Mouse (Mus musculus): ENCODE data around the gene Myo6.
A peak's percentile ranks its signal among the peaks of the same experiment; 100 is the strongest.

Myo6 gene

DNA sequence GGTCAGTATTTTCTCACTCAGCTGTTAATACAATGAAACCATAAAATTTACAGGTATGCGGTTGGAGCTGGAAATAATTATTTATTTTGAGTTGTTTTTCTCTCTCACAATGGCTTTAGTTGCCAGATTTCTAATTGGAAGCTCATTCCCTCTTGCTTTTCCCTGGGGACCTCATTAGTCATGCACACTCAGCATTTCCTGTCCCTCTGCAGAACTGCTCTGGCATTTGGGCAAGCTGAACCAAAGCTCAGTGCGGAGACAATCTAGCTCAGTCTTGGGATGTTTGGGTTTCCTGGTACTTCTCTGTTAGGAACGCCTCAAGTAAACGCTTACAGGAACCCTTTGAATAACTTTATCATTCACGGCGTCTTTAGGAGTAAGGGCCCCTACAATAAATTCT, 76.9 kb downstream of the Myo6 start:
- DNase-seq = no peak

DNA sequence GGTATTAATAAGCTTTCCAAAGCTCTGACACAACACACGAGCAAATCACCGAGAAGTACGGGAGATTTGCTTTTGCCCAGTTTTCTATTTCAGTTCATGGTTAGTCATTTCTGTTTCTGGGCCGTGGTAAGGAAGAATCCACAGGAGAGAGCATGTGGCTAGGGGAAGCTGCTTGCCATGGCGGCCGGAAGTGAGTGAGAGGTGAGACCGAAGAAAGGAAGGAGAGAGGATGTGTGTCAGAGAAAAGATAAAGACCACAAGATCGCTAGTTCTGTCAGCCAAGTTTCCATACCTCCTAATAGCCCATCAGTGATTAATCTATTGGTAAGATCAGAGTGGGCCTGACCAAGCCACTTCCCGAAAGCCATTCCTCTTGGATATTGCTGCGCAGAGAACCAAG, 87.3 kb downstream of the Myo6 start:
- no peak for DNase-seq

DNA sequence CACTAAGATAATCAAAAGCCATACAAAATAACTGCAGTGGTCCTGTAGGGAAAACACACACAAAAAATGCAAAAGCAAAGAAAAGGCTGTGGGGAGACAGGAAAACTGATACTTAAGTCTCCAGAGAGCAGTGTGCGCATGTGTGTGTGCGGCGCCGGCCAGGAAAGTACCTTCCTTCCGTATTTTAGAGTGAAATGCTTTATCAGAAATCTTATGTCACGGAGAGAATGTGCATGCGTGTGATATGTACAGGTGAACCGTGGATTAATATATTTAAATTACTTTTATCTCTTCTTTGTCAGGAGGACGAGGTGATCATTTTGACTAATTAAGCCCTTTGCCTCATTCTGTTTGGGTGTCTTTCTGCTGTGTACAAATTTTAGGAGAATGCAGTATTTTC, 88.4 kb downstream of the Myo6 start:
- no peak for DNase-seq

DNA sequence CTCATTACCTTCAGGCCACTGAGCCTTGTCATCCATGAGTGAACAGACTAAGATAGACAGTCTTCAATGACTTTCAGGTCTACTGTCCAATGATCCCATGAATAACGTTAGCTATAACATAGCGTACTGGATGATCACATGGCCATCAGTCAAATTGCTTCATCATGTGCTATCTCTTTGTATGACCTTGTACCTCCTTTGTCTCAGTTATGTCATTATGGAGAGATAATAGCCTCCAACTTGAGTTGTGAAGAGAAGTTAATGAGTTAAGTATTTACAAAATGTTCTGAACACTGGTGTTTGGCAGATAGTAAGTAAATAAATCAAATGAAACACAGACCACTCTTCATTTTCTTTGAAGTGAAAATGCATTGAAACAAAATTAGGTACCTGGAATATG, 91.7 kb downstream of the Myo6 start:
- DNase-seq = no peak

DNA sequence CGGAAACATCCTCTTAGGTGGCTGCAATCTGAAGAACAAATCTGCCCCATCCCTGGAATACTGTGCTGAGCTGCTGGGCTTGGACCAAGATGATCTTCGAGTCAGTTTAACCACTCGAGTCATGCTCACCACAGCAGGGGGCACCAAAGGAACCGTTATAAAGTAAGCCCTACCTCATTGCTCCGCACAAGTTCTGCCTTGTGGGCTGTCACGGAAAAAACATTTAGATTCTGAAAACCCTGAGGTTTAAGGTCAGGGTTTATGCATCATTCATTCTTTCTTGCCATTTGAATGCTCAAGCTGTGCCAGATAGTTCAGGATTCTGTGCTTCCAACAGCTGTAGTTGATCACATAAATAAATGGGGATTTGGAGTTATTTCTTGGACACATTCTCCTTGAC, 93.6 kb downstream of the Myo6 start:
- peak in 1 of 2 experiments; percentile 8 for DNase-seq

DNA sequence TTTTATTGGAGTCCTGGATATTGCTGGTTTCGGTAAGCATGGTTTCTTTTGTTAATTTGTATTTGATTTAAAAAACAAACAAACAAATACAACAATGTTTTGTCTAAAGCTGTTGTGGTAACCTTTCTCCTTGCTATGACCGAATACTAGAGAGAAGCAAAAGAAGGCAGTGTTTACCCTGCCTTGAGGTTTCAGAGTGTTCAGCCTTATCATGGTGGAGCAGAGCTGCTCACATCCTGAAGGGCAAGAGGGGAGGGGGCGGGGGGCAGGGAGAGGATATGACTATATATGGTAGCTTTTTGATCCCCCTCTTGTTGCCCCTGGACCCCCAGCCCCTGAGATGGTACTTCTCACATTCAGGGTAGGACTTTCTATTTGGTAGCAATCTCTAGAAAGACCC, 96.1 kb downstream of the Myo6 start:
- DNase-seq = no peak

DNA sequence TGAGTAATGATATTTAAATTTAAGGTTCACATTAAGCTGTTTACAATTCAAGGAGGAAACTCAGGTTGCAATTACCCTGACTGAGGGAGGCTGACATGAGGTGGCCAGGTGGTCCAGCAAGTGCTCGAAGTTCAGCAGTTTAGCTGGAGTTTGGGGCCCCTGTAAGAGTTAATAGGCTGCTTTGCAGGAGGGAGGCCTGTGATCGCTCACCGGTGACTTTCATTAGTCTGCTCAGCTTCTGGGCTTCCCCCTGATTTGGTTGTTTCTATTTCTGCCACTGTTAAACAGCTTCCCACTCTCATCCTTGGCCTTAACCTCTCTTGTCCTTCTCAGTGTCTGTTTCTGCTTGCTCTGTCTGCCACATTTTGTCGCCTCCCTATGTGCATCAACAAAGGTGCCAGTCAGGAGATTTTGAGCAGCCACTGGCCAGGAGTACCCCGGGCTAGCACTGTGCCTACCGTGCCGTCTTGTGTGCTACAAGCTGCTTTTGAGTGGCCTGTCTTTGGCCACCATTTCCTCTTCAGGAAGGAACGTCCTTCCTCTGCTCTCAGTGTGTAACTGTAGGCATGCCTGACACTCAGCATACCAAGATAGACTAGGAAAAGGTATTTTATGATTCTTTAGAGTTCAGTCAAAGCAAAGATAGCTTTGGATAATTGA, 97.7 kb downstream of the Myo6 start:
- DNase-seq = no peak

DNA sequence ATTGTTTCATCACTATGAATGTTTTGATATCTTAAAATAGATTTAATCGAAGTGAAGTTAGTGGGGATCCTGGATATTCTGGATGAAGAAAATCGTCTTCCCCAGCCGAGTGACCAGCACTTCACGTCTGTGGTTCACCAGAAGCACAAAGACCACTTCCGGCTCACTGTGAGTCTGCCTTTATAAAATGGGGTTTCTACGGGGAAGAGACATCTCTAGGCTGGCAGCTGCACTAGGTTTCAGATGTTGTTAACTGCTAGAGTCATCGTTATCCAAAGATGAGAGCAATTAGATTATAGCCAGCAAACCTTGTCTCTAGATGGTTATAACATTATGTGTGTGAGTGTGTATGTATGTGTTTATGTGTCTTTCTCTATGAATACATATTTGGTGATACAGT, 101.3 kb downstream of the Myo6 start:
- DNase-seq = no peak

DNA sequence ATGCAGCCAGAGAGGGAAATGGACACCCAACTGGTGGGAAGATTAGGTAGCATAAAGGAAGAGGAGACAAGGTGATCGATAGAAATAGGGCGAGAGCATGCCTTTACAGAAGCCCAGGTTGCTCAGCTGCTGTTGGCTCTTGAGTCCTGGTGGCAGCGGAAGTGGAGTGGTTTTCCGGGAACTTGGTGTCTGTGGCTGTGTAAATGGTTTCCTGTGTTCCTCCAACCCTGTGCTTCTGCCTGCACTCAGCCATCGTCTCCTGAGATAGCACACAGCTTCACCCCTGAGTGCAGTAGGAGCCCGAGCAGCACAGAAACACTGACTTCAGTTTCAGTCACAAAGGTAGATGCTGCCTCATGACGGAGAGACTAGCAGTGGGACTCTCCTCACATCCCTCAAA, 101.7 kb downstream of the Myo6 start:
- no peak for DNase-seq

DNA sequence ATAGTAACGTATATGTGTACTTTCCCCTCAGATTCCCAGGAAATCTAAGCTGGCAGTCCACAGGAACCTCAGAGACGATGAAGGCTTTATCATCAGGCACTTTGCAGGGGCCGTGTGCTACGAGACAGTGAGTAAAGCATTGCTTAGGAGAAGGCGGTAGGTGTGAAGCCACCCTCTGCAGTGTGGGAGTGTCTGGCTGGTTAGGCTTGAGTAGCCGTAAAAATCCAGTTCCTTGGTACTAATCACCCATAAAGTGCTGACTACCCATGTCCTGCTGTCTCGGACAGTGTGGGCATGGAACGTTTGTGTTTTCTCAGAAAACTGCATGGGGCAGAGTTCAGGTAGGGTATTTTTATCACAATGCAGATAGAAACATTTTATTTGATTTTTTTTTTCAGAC, 104.8 kb downstream of the Myo6 start:
- DNase-seq = no peak

DNA sequence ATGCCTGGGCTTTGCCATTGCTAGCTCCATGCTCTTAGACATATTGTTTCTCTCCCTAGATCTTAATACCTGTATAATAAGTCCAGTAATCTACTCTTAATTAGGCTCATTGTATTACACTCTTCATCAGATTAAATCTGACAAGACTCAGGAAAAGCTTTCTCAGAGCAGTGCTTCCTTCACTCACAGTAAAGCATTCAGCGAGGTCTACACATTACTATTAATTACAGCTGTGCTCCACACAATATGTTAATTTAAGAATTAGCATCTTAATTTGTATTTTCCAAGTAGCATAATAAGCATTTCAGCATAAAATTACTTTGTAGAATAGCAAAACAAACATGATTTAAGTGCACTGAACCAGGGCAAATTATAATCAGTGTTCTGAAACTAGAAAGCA, 108.1 kb downstream of the Myo6 start:
- DNase-seq = no peak

DNA sequence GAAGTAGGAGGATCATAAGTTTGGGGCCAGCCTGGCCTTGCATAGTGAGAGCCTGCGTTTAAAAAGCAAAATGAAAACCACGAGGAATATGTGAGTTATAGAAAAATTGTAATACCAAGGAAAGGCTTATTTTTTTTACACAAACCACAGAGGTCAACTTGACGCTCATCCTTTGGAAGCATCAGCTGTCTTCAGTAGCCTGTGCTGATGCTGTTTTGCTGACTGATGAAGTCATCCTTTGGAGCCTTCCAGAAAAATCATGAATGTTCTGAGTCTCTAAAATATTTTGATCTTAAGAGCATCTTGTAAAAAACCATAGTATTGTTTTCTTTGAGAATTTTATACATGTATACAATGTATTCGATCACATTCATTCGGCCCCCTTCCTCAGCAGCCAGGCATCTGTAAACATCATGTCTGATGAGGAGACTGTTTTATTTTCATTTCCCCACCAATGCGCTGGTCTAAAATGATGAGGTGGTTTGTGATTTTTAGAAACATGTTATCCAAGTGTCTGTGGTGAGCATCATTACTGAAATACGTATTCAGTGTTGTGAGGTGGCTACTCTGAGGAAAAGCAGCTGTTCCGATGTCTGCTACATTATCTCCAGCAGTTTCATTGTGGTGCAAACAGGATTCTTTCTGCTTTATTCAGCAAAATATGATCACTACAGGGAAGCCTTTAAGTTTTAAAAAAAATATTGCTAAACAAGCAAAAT, 110.4 kb downstream of the Myo6 start:
- DNase-seq = no peak

DNA sequence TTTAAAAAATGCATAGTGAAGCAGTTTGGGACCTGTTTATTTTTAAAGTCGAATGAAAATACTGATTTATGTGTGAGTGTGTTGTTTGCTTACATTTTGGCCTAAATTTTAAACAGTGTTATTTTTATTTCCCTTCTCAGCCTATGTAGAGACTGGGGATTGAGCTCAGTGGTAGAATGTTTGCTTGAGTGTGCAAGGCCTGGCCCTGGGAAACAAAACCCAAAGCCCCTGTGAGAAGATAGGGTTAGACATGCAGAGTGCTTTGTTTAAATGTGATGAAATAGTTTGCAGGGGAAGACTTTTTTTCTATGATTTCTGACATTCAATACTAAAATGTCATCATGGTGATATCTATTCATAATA, 110.9 kb downstream of the Myo6 start:
- no peak for DNase-seq

DNA sequence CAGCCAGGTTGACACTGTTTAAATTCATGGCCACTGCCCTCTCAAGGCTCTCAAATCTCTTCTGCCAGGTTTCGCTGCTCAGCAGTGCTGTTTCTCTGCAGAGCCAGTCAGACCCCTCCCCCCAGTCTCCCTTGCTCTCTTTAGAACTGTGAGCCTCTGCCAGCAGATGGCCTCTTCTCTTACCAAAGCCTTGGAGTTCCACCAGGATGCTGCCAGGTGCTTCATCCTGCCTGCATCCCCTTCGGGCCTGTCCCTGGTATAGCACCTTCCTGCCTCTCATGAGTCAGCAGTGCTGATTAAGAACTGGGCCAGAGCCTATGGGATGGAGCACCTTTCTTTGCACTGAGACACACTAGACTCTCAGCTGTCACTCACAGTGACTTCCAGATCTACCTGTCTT, 112.3 kb downstream of the Myo6 start:
- no peak for DNase-seq

DNA sequence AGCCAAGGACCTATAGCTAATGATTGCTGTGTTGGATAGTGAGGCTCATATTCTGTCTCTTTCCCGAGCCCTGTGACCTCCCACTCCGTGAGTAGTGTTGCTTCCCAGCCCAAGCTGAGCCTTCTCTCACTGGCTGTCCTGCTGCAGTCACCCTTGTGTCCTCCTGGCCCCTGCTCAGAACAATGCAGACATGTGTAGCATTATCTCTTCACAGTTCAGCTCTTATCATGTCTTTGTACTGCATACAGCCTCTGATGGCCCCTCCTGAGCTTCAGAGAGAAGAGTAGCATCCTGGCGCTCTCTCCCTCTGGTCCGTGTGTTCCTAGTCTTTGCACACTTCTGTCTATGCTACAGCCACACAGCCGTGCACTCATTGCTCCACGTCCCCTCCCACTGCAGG, 112.9 kb downstream of the Myo6 start:
- DNase-seq = no peak

DNA sequence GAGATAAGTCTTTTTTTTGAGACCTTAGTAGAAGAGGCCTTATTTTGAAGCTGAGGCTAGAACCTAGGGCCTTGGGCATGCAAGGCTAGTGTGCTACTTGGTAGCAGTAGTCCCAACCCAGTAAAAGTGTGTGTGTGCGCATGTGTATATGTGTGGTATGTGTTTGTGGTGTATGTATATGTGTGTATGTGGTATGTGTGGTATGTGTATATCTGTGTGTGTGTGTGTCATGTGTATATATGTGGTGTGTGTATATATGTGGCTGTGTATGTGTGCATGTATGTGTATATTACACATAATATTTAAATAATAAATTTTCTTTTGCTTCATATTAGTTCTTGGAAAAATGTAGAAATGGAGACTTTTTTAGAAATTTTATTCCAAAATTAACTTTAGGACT, 115.9 kb downstream of the Myo6 start:
- DNase-seq = no peak

DNA sequence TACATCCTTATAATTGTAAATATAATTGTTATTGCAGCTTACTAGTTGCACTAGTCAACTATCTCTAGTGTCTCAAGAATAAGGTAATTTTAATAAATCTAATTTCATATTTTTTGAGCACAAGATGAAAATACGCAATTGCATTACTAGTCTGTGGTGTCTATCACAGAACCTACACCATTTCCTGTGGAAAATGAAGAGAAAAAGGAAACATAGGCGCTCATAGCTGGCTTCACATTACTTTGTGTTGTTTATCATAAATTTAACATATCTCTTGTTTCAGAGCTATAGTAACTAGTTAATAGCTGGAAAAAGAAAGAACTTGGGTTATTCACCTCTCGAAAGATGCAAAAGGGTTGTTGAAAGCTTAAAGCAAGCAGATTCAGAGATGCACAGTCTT, 117.6 kb downstream of the Myo6 start:
- DNase-seq = no peak

DNA sequence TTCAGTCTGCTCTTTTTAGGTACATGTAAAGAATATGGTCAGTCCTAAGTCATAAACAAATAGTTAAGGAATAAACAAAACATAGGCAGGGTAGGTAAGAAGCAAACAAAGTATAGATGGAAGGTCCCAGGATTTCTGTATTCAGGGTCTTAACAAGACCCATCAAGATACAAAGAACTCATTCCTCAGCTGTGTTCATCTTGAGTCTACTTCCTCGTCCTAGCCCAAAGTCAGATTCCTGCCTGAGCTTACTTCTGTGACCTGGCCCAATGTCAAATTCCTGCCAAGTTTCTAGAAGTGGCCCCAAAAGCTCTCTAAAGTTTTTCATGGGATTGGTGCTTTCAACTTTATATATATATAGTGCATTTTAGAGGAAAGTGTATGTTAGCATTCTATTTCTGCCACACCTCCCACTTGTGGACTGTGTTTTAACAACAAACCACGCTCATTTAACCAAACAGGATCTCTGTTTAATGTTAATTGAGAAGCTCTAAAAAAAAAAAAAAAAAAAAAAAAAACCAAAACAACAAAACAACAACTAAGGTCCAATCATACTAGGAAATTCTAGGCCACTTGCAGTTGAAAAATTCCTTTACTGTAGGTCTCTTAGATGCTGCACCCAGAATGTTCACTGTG, 119.8 kb downstream of the Myo6 start:
- DNase-seq = no peak

DNA sequence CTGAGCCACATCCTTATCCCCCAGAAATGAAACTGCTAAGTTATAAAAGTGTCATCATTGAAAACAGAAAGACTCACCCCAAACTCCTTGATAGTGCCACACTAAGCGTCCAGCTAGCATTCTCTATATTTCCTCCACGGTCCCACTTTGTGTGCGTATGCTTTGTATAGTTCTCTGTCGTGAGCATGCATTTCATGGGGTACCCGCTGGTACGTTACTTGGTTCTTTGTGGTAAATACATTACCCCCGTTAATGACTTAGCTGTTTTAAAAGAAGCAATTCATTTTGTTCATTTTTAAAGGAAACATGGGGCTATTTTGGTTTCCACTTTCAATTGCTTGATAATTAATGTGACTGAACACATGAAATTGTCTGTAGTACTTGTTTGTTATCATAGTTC, 122.0 kb downstream of the Myo6 start:
- DNase-seq = no peak

DNA sequence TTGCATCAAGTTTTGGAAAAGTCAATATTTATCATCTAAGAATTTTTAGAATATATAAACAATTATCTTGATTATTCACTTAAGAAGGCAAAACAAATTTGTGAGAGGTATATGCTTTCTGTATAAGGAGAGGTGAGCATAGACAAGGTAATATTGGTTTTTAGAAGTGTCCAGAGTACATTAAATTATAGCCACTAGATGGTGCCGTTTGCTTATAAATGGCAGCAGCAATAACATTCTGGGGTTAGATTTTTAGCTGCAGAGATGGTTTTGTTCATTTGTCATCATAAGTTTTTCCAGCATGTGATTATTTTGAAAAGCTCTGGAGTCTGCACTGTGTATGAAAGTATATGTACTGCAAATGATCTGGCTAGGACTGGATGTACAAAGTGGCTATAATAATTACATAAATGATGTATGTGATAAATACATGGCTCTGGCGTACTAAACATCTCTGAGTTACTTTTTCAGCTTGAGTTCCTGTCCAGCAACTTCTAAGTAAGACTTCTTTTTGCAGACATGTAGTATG, 128.3 kb downstream of the Myo6 start:
- DNase-seq = no peak

DNA sequence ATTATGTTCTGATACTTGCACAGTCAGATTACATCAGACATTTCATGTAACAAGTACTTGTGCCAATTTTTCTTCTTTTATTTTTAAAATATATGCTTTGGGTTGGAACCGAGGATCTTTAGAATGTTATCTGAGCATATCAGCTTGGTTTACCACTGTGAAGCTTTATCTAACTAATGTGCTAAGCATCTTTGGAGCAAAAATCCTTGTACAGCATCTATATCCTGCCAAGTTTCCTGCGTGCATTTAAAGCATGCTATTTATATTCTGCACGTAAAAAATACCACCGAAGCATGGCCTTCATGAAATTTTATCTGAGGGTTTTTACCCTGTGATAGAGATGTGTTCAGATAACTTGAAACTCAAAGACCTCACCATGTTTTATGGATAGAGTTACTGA, 131.3 kb downstream of the Myo6 start:
- no peak for DNase-seq

DNA sequence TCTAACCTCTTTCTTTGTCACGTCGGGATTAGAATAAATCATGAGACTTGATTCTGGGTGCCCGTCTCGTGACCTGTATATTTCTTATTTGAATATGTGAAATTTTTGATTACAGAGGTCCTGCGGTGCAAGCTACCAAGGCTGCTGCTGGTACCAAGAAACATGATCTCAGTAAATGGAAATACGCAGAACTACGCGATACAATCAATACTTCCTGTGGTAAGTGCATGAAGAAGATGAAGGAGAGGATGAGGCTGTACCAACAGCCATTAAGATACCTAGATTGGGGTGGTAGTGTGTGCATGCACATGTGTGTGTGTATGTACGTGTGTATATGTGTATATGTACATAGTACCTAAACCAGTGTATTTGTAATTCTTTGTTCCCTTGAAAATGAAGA, 134.2 kb downstream of the Myo6 start:
- DNase-seq = no peak

DNA sequence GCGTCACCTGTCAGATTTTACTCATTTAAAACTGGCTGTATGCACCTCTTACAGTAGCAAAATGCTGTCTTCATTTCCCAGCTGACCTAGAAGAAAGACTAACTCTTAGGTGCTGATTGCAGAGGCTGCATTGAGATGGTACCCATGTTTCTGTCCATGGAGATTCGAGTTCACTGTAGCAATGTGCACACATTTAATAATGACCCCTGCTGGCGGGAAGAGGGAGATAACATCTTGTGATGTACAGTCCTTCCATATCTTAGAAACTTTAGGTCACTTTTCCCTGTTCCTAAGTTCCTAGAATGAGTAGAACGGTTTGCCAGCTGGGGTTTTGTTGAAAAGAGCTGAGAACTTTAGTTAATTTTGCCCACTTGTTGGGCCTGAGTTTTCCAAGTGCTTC, 138.7 kb downstream of the Myo6 start:
- DNase-seq = peak in 1 of 2 experiments; percentile 6

DNA sequence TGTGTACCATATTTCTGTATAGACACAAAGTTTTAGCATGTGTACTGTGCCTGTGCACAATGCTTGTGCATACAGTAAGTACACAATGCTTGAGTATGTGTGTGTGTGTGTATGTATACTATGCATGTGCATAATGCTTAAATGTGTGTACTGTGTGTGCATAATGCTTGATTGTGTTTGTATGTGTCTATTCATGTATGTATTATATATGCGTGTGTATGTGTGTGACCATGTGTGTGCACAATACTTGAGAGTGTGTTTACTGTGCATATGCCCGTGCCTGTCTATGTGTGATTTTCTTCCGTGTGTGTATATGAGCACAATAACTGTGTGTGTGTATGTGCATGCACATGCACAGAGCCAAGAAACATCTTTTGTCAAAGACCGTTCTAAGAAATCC, 141.6 kb downstream of the Myo6 start:
- no peak for DNase-seq

Data from lung, adult 18-20 months (tissue).